Mouse (Mus musculus) T-cell, adult 2 months (primary cell): Measurements from ENCODE around the gene Selenbp2.
"Not testable (repeated sequence)": the region's sequence is repeated elsewhere in the genome, so short reads cannot be mapped to it uniquely, and the experiment has no call there.

ENCODE experiments used
- DNase-seq: peaks from one replicate; pipeline ENCODE4 v3.0.0; 2022; ENCODE audit warnings: low spot score

Gene Selenbp2

DNA sequence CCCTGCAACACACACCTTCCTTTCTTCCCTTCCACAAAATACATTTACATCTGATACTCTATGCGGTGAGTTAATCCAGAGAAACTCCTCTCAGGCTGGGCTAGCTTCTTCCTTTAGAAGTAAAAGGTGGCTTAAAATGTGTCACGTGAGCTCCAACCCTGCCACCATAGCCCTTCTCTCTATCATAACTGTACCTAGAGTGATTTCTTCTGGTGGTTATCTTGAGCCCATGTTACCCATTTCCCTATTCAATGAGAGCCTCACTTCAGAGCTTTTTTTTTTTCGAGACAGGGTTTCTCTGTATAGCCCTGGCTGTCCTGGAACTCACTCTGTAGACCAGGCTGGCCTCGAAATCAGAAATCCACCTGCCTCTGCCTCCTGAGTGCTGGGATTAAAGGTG, 1.7 kb upstream of the Selenbp2 start:
- DNase-seq, result not testable (repeated sequence)

- not testable (repeated sequence) for DNase-seq
Measured at GRCm38 (mm10) chr3:94693874-94694273, 518 bp downstream of the Selenbp2 start.

- DNase-seq, result not testable (repeated sequence)
Measured at GRCm38 (mm10) chr3:94695591-94695990, 2.2 kb downstream of the Selenbp2 start.

DNA sequence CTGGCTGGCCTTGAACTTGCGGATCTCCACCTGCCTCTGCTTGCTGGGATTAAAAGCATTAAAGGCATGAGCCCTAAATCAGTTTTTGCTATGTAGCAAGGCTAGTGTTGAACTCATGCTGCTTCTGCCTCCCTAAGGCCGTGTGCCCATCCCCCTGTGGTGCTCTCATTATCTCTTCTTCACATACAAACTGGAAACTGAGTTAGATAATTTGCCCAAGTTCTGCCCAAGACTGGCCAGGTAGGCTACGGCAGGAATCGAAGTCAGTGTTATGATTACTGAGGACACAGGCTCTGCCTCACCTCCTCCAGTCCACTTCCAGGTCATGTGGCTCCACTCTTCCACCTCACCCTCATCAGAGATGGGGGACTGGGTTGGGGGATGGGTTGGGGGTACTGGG, 2.9 kb downstream of the Selenbp2 start:
- DNase-seq, result not testable (repeated sequence)

DNA sequence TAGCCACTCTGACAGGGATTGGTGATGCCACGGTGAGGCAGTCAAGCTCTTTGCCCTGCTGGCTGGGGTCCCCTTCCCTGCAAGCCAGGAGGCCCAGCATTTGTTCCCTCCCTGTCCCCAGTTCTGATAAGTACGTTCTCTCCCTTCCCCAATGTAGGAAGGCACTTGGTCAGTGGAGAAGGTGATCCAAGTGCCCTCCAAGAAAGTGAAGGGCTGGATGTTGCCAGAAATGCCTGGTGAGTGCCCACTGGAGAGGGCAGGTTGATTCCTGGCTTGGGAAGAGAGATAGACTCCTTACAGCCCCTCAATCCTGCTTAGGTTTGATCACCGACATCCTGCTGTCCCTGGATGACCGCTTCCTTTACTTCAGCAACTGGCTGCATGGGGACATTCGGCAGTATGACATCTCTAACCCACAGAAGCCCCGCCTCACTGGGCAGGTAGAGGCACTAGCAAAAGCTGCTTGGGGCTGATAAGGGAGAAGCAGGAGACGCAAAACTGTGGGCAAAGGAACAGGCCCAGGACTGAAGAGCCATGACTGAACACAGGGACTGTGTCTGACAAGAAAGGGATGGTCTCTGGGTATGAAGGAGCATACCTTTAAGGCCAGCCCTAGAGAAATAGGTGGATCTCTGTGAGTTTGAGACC, 8.9 kb downstream of the Selenbp2 start:
- not testable (repeated sequence) for DNase-seq

DNA sequence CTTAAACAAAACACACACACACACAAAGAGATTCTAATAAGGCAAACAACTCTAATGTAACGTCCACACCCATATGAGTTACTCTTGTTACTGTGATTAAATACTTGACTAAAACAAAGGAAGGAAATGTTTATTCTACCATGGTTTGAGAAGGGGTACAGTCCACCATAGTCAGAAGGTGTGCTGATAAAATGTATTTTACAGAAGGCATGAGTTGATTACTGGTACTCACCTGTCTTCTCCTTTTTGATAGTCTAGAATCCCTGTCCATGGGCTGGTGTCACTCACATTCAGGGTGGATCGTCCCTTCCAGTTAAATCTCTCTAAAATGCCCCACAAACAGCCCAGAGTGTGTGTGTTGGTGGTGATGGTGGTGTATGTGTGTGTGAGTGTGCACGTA, 9.5 kb downstream of the Selenbp2 start:
- DNase-seq, result no peak

DNA sequence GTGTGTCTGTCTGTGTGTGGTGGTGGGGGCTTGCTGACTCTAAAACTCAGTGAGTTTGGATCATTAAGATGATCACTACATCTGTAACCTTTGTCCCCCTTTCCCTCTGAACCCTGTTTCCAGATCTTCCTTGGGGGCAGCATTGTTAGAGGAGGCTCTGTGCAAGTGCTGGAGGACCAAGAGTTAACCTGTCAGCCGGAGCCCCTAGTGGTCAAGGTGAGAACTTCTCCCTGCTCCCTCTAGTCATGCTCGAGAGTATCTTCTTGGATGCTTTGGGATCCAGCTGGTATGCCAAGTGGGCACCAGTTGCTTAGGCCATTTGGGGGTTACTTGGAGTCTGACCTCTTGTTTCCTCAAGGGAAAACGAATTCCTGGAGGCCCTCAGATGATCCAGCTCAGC, 10.0 kb downstream of the Selenbp2 start:
- DNase-seq, result not testable (repeated sequence)

DNA sequence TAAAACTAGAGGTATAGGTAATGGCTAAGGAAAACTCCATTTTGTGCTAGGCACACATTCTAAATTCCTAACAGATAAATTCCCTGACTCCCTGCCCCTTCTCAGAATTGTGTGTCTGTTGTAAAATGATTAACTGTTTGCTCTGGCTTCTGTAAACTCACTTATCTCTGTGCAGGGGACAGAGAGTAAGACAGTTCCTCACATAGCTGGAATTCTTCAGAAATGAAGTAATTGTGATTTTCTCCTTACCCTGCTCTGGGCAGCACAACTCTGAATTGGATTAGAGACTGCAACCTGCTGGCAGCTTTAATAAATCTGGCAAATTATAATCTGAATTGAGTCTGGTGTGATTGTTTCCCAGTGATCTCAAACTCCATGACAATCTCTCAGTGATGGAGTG, 17.2 kb downstream of the Selenbp2 start:
- not testable (repeated sequence) for DNase-seq

DNA sequence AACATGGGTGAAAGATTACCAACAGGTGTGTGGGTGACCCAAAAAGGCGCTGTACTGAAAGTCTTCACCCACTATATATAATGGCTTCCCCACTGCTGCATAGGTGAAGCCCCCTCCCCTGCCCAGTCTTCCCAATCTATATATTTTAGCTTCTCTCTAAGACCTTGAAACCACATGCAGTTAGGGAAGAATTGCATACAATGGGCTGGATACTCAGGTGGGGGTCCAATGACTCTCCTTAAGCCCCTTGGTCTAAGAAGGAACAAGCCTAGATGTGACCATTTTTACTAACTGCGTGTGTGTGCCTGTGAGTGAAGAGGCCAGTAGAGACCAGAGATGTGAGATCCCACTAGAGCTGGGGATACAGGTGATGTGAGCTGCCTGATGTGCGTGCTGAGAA, 20.1 kb downstream of the Selenbp2 start:
- not testable (repeated sequence) for DNase-seq

- not testable (repeated sequence) for DNase-seq
Measured at GRCm38 (mm10) chr3:94718253-94718652, 24.9 kb downstream of the Selenbp2 start.

- not testable (repeated sequence) for DNase-seq
Measured at GRCm38 (mm10) chr3:94723637-94724036, 30.3 kb downstream of the Selenbp2 start.

DNA sequence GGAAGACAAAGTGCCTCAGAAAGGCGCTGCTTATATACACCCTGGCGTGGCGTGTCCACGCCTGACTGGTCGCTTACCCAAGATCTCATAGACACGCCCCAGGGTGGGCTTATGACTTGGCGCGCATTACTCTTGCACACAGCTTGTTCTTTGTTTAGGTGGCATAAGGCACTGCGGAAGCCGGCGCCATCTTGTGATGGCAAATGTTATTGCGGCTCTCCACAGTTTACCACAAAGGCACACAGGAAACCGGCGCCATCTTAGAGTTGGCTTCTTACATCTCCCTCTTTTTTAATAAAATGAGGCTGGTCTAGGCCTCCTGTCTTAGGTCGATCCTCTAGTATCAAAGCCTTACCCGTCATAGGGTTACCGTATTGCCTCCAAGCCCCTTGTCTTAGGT, 52.3 kb downstream of the Selenbp2 start:
- no peak for DNase-seq
